Mouse (Mus musculus) bone marrow, adult 2 months (tissue): ENCODE measurements at regions not wholly inside any gene's neighbourhood (a gene's known extent, or its start where the extent isn't known, plus 50 kb on each side); places are given as distances from the start of the nearest gene placed in this dataset.

ENCODE experiments used
- H3K27ac ChIP-seq: fragments of 200-500 bp; 2 replicates; pipeline ENCODE4 v1.5.1; 2012; ENCODE audit warnings: low read depth, mild to moderate bottlenecking, control low read depth, inconsistent platforms, low read length; ENCODE audit not compliant: control insufficient read depth, poor library complexity, insufficient read depth
- H3K4me1 ChIP-seq: fragments of 200-500 bp; 2 replicates; pipeline ENCODE4 v1.6.1; 2011; ENCODE audit warnings: low read length; ENCODE audit not compliant: control insufficient read depth, insufficient read depth
- H3K4me3 ChIP-seq: fragments of 200-500 bp; replicated peaks from 2 replicates; pipeline ENCODE3; 2011; ENCODE audit warnings: mild to moderate bottlenecking, low read depth, low read length, control low read depth; ENCODE audit not compliant: control insufficient read depth
- CTCF ChIP-seq: fragments of 200-500 bp; IDR thresholded peaks from 2 replicates; pipeline ENCODE4 v1.5.1; 2011; ENCODE audit warnings: low read length, control low read depth; ENCODE audit not compliant: control insufficient read depth, insufficient read depth
- POLR2A ChIP-seq: fragments of 200-500 bp; IDR thresholded peaks from 2 replicates; pipeline ENCODE4 v1.6.1; 2011; ENCODE audit warnings: low read depth, mild to moderate bottlenecking, control low read depth, low read length, borderline replicate concordance; ENCODE audit not compliant: control insufficient read depth
- whole genome bisulfite sequencing: fragments of 180-500 bp; shearing (Covaris S2); methylation state at CpG from one replicate; pipeline ENCODE4 v1.1.7; 2018; 5-methylcytosine and 5-hydroxymethylcytosine counted together

GRCm38 (mm10) chr2:75422798-75423685, 236.0 kb upstream of the Hnrnpa3 start:
- Histone ChIP-seq H3K4me3 (no peak overlapping the region), H3K27ac (no peak overlapping the region), H3K4me1 (no peaks in the 10 kb centered on the region)
- TF ChIP-seq POLR2A (no peak), CTCF (no peak)
- WGBS, result 81% methylated on average over 20 of the region's 20 CpGs

- TF ChIP-seq CTCF (no peak), POLR2A (no peak)
- no peak overlapping the region for H3K4me3 ChIP-seq
- no peak overlapping the region for H3K27ac ChIP-seq
- no peaks in the 10 kb centered on the region; the same call in 1 of the 2 replicates for H3K4me1 ChIP-seq
- 37% methylated on average over 5 of the region's 5 CpGs for WGBS
Measured at GRCm38 (mm10) chr2:75423872-75424271, 235.2 kb upstream of the Hnrnpa3 start.

- Histone ChIP-seq H3K4me1 (no peaks in the 10 kb centered on the region; the same call in 1 of the 2 replicates), H3K4me3 (no peak overlapping the region), H3K27ac (no peak overlapping the region)
- WGBS, result 72% methylated on average over 7 of the region's 7 CpGs
- no peak for TF ChIP-seq POLR2A
- no peak for TF ChIP-seq CTCF
Measured at GRCm38 (mm10) chr2:75424363-75424762, 234.7 kb upstream of the Hnrnpa3 start.

- 77% methylated on average over 14 of the region's 14 CpGs for WGBS
- TF ChIP-seq CTCF (no peak), POLR2A (no peak)
- Histone ChIP-seq H3K27ac (no peak overlapping the region), H3K4me3 (no peak overlapping the region), H3K4me1 (no peaks in the 10 kb centered on the region; the same call in 1 of the 2 replicates)
Measured at GRCm38 (mm10) chr2:75424911-75425310, 234.2 kb upstream of the Hnrnpa3 start.

GRCm38 (mm10) chr2:75425384-75425783, 233.7 kb upstream of the Hnrnpa3 start:
- no peak overlapping the region for H3K27ac ChIP-seq
- 69% methylated on average over 7 of the region's 7 CpGs for WGBS
- TF ChIP-seq CTCF (no peak), POLR2A (no peak)
- H3K4me3 ChIP-seq, result no peak overlapping the region
- H3K4me1 ChIP-seq, result no peaks in the 10 kb centered on the region; the same call in 1 of the 2 replicates

GRCm38 (mm10) chr2:75425791-75426190, 233.3 kb upstream of the Hnrnpa3 start:
- no peaks in the 10 kb centered on the region; the same call in 1 of the 2 replicates for H3K4me1 ChIP-seq
- TF ChIP-seq POLR2A, result no peak
- TF ChIP-seq CTCF, result no peak
- 85% methylated on average over 9 of the region's 9 CpGs for WGBS
- no peak overlapping the region for H3K4me3 ChIP-seq
- H3K27ac ChIP-seq, result no peak overlapping the region

GRCm38 (mm10) chr2:75427936-75428458, 231.1 kb upstream of the Hnrnpa3 start:
- 54% methylated on average over 4 of the region's 4 CpGs for WGBS
- TF ChIP-seq CTCF (no peak), POLR2A (no peak)
- Histone ChIP-seq H3K4me3 (no peak overlapping the region), H3K4me1 (no peaks in the 10 kb centered on the region; the same call in 1 of the 2 replicates), H3K27ac (no peak overlapping the region)

GRCm38 (mm10) chr2:75430161-75430940, 228.7 kb upstream of the Hnrnpa3 start:
- TF ChIP-seq POLR2A, result no peak
- TF ChIP-seq CTCF, result no peak
- no peaks in the 10 kb centered on the region; the same call in 1 of the 2 replicates for H3K4me1 ChIP-seq
- 77% methylated on average over 4 of the region's 4 CpGs for WGBS
- H3K27ac ChIP-seq, result no peak overlapping the region
- no peak overlapping the region for H3K4me3 ChIP-seq
